Mouse (Mus musculus): ENCODE results near the gene Rnf157. TPM values are rescaled to one million over a fixed set of nuclear protein-coding genes. Genes with fewer than 3 reads are reported as not detected.

Gene Rnf157
- polyA plus RNA-seq, 1 experiment from 2014 or later, result 75.5 TPM

- DNase-seq (ENCODE audit: low spot score) (no peak), ATAC-seq (ENCODE audit: low FRiP score) (no peak)
- no peak overlapping the region for H3K4me3 ChIP-seq (replicated peaks; ENCODE audit: low read length)
- no peak overlapping the region for H3K27ac ChIP-seq
- no peaks in the 10 kb centered on the region; the same call in 1 of the 2 replicates for H3K4me1 ChIP-seq (replicated peaks; ENCODE audit: control insufficient read depth, insufficient read depth, low read length)
- H3K4me2 ChIP-seq (replicated peaks), result no peak overlapping the region
- H3K9ac ChIP-seq, result no peak overlapping the region
- H3K9me3 ChIP-seq (ENCODE audit: control insufficient read depth, low read length), result no peaks in the 10 kb centered on the region
- peaks cover 15% of the 10 kb centered on the region; the same call in 1 of the 2 replicates for H3K27me3 ChIP-seq (ENCODE audit: control insufficient read depth, insufficient read depth, low read length)
- 89% methylated on average over 6 of the region's 6 CpGs for WGBS
- H3K36me3 ChIP-seq (replicated peaks; ENCODE audit: control insufficient read depth, insufficient read depth), result peaks cover 10% of the 10 kb centered on the region; the same call in 1 of the 2 replicates
These were observed 30.5 kb upstream of the Rnf157 start for GRCm38 (mm10) chr11:116443311-116443710.

GRCm38 (mm10) chr11:116442867-116443177, 30.0 kb upstream of the Rnf157 start:
- Histone ChIP-seq H3K4me3 (replicated peaks; ENCODE audit: low read length) (no peak overlapping the region), H3K27me3 (ENCODE audit: control insufficient read depth, insufficient read depth, low read length) (peaks cover 15% of the 10 kb centered on the region; the same call in 1 of the 2 replicates), H3K4me2 (replicated peaks) (no peak overlapping the region), H3K36me3 (replicated peaks; ENCODE audit: control insufficient read depth, insufficient read depth) (peaks cover 10% of the 10 kb centered on the region; the same call in 1 of the 2 replicates), H3K9ac (no peak overlapping the region), H3K9me3 (ENCODE audit: control insufficient read depth, low read length) (no peaks in the 10 kb centered on the region), H3K4me1 (replicated peaks; ENCODE audit: control insufficient read depth, insufficient read depth, low read length) (no peaks in the 10 kb centered on the region; the same call in 1 of the 2 replicates), H3K27ac (no peak overlapping the region)
- ATAC-seq (ENCODE audit: low FRiP score), result no peak
- DNase-seq (ENCODE audit: low spot score), result no peak
- WGBS, result 84% methylated on average over 6 of the region's 6 CpGs

GRCm38 (mm10) chr11:116442129-116442866, 29.5 kb upstream of the Rnf157 start:
- 79% methylated on average over 15 of the region's 15 CpGs for whole genome bisulfite sequencing
- Histone ChIP-seq H3K27me3 (ENCODE audit: control insufficient read depth, insufficient read depth, low read length) (peaks cover 11% of the 10 kb centered on the region; the same call in 1 of the 2 replicates), H3K9ac (no peak overlapping the region), H3K36me3 (replicated peaks; ENCODE audit: control insufficient read depth, insufficient read depth) (peaks cover 15% of the 10 kb centered on the region), H3K27ac (no peak overlapping the region), H3K4me3 (replicated peaks; ENCODE audit: low read length) (no peak overlapping the region), H3K4me1 (replicated peaks; ENCODE audit: control insufficient read depth, insufficient read depth, low read length) (no peaks in the 10 kb centered on the region; the same call in 1 of the 2 replicates), H3K9me3 (ENCODE audit: control insufficient read depth, low read length) (no peaks in the 10 kb centered on the region), H3K4me2 (replicated peaks) (no peak overlapping the region)
- no peak for DNase-seq (ENCODE audit: low spot score)
- ATAC-seq (ENCODE audit: low FRiP score), result no peak

- no peak overlapping the region for H3K4me3 ChIP-seq (replicated peaks; ENCODE audit: low read length)
- DNase-seq (ENCODE audit: low spot score) (no peak), ATAC-seq (ENCODE audit: low FRiP score) (no peak; the same call in 1 of the 2 replicates)
- no peaks in the 10 kb centered on the region for H3K9me3 ChIP-seq (ENCODE audit: control insufficient read depth, low read length)
- no peaks in the 10 kb centered on the region for H3K27me3 ChIP-seq (ENCODE audit: control insufficient read depth, insufficient read depth, low read length)
- H3K9ac ChIP-seq, result no peak overlapping the region
- no peak overlapping the region for H3K4me2 ChIP-seq (replicated peaks)
- 77% methylated on average over 7 of the region's 7 CpGs for WGBS
- H3K36me3 ChIP-seq (replicated peaks; ENCODE audit: control insufficient read depth, insufficient read depth), result peaks cover 30% of the 10 kb centered on the region
- peaks cover 17% of the 10 kb centered on the region for H3K4me1 ChIP-seq (replicated peaks; ENCODE audit: control insufficient read depth, insufficient read depth, low read length)
- peak overlapping the region; percentile 43; the same call in 1 of the 2 replicates for H3K27ac ChIP-seq
These were observed 27.7 kb upstream of the Rnf157 start for GRCm38 (mm10) chr11:116440408-116441068.

GRCm38 (mm10) chr11:116439269-116440240, 26.7 kb upstream of the Rnf157 start:
- Histone ChIP-seq H3K4me1 (replicated peaks; ENCODE audit: control insufficient read depth, insufficient read depth, low read length) (peaks cover 22% of the 10 kb centered on the region), H3K9me3 (ENCODE audit: control insufficient read depth, low read length) (no peaks in the 10 kb centered on the region), H3K4me3 (replicated peaks; ENCODE audit: low read length) (no peak overlapping the region), H3K4me2 (replicated peaks) (no peak overlapping the region), H3K36me3 (replicated peaks; ENCODE audit: control insufficient read depth, insufficient read depth) (peaks cover 30% of the 10 kb centered on the region), H3K9ac (no peak overlapping the region), H3K27ac (0 out of 2 replicates have a peak overlapping the region, but pooled peaks have one; percentile 43), H3K27me3 (ENCODE audit: control insufficient read depth, insufficient read depth, low read length) (no peaks in the 10 kb centered on the region)
- DNase-seq (ENCODE audit: low spot score) (no peak), ATAC-seq (ENCODE audit: low FRiP score) (no peak)
- WGBS, result 91% methylated on average over 19 of the region's 19 CpGs

GRCm38 (mm10) chr11:116437541-116437940, 24.7 kb upstream of the Rnf157 start:
- WGBS, result 82% methylated on average over 11 of the region's 11 CpGs
- ATAC-seq (ENCODE audit: low FRiP score), result no peak
- no peaks in the 10 kb centered on the region for H3K27me3 ChIP-seq (ENCODE audit: control insufficient read depth, insufficient read depth, low read length)
- DNase-seq (ENCODE audit: low spot score), result no peak
- 0 out of 2 replicates have a peak overlapping the region, but pooled peaks have one; percentile 39 for H3K9ac ChIP-seq
- no peak overlapping the region for H3K4me3 ChIP-seq (replicated peaks; ENCODE audit: low read length)
- H3K9me3 ChIP-seq (ENCODE audit: control insufficient read depth, low read length), result no peaks in the 10 kb centered on the region
- H3K4me2 ChIP-seq (replicated peaks), result 0 out of 2 replicates have a peak overlapping the region, but pooled peaks have one; percentile 57
- H3K4me1 ChIP-seq (replicated peaks; ENCODE audit: control insufficient read depth, insufficient read depth, low read length), result peaks cover 22% of the 10 kb centered on the region
- H3K36me3 ChIP-seq (replicated peaks; ENCODE audit: control insufficient read depth, insufficient read depth), result peaks cover 30% of the 10 kb centered on the region
- H3K27ac ChIP-seq, result no peak overlapping the region

- Histone ChIP-seq H3K4me1 (replicated peaks; ENCODE audit: control insufficient read depth, insufficient read depth, low read length) (peaks cover 22% of the 10 kb centered on the region), H3K4me3 (replicated peaks; ENCODE audit: low read length) (no peak overlapping the region), H3K9me3 (ENCODE audit: control insufficient read depth, low read length) (no peaks in the 10 kb centered on the region), H3K4me2 (replicated peaks) (peak overlapping the region; percentile 57), H3K27ac (no peak overlapping the region), H3K27me3 (ENCODE audit: control insufficient read depth, insufficient read depth, low read length) (no peaks in the 10 kb centered on the region), H3K36me3 (replicated peaks; ENCODE audit: control insufficient read depth, insufficient read depth) (peaks cover 30% of the 10 kb centered on the region), H3K9ac (peak overlapping the region; percentile 39; the same call in 1 of the 2 replicates)
- ATAC-seq (ENCODE audit: low FRiP score), result no peak
- WGBS, result 56% methylated on average over 4 of the region's 4 CpGs
- DNase-seq (ENCODE audit: low spot score), result no peak
These were observed 24.0 kb upstream of the Rnf157 start for GRCm38 (mm10) chr11:116436725-116437331.

- Histone ChIP-seq H3K27ac (no peak overlapping the region), H3K27me3 (ENCODE audit: control insufficient read depth, insufficient read depth, low read length) (no peaks in the 10 kb centered on the region), H3K9ac (peak overlapping the region; percentile 89; the same call in 1 of the 2 replicates)
These were observed 23.3 kb upstream of the Rnf157 start for GRCm38 (mm10) chr11:116435992-116436724.

More at GRCm38 (mm10) chr11:116435992-116436724, 23.3 kb upstream of the Rnf157 start:
- Histone ChIP-seq H3K4me1 (replicated peaks; ENCODE audit: control insufficient read depth, insufficient read depth, low read length) (peaks cover 22% of the 10 kb centered on the region), H3K9me3 (ENCODE audit: control insufficient read depth, low read length) (no peaks in the 10 kb centered on the region), H3K4me2 (replicated peaks) (peak overlapping the region; percentile 57), H3K36me3 (replicated peaks; ENCODE audit: control insufficient read depth, insufficient read depth) (peaks cover 30% of the 10 kb centered on the region), H3K4me3 (replicated peaks; ENCODE audit: low read length) (peak overlapping the region; percentile 80; the same call in 1 of the 2 replicates)
- no peak for DNase-seq (ENCODE audit: low spot score)
- no peak for ATAC-seq (ENCODE audit: low FRiP score)
- 58% methylated on average over 5 of the region's 5 CpGs for WGBS

Measured in hindbrain, embryonic 14.5 days (tissue).